Mouse (Mus musculus) G1E-ER4 (cell line): ENCODE measurements around the gene Hic1. TPM values are rescaled to one million over a fixed set of nuclear protein-coding genes. Genes with fewer than 3 reads are reported as not detected.

Source experiments
- GATA1 ChIP-seq: IDR thresholded peaks from one replicate; pipeline ENCODE4 v1.8.0; 2012; ENCODE audit warnings: low read length, inconsistent platforms
- polyA plus RNA-seq: library from polyadenylated mRNA; stranded (reverse); fragments of >175 nt; gene quantifications from 2 replicates; pipeline ENCODE4 v1.2.3, GENCODE M21; 2012

Gene Hic1
- polyA plus RNA-seq, 1 experiment: 0.46 TPM

- TF ChIP-seq GATA1: no peak
Measured at GRCm38 (mm10) chr11:75163379-75163778, 5.9 kb downstream of the Hic1 start.

GRCm38 (mm10) chr11:75162591-75163080 lies 6.7 kb downstream of the Hic1 start:
- TF ChIP-seq GATA1: no peak

- no peak for TF ChIP-seq GATA1
Measured at GRCm38 (mm10) chr11:75161417-75162008, 7.8 kb downstream of the Hic1 start.

- no peak for TF ChIP-seq GATA1
Measured at GRCm38 (mm10) chr11:75160954-75161353, 8.4 kb downstream of the Hic1 start.

GRCm38 (mm10) chr11:75159564-75159963 lies 9.8 kb downstream of the Hic1 start:
- no peak for TF ChIP-seq GATA1

- no peak for TF ChIP-seq GATA1
Measured at GRCm38 (mm10) chr11:75158432-75158831, 10.9 kb downstream of the Hic1 start.

GRCm38 (mm10) chr11:75157901-75158300 lies 11.4 kb downstream of the Hic1 start:
- no peak for TF ChIP-seq GATA1

- TF ChIP-seq GATA1: no peak
Measured at GRCm38 (mm10) chr11:75157037-75157436, 12.3 kb downstream of the Hic1 start.

- TF ChIP-seq GATA1: no peak
Measured at GRCm38 (mm10) chr11:75156416-75156815, 12.9 kb downstream of the Hic1 start.

GRCm38 (mm10) chr11:75155985-75156384 lies 13.3 kb downstream of the Hic1 start:
- no peak for TF ChIP-seq GATA1

- TF ChIP-seq GATA1: no peak
Measured at GRCm38 (mm10) chr11:75154053-75154585, 15.2 kb downstream of the Hic1 start.

- no peak for TF ChIP-seq GATA1
Measured at GRCm38 (mm10) chr11:75152603-75153557, 16.4 kb downstream of the Hic1 start.

GRCm38 (mm10) chr11:75150346-75150745 lies 19.0 kb downstream of the Hic1 start:
- TF ChIP-seq GATA1: no peak

- TF ChIP-seq GATA1: no peak
Measured at GRCm38 (mm10) chr11:75148332-75149035, 20.8 kb downstream of the Hic1 start.

- TF ChIP-seq GATA1: no peak
Measured at GRCm38 (mm10) chr11:75147846-75148168, 21.5 kb downstream of the Hic1 start.
